Mouse (Mus musculus) liver, embryonic 15.5 days (tissue): ENCODE measurements around the gene Col1a1. TPM values are rescaled to one million over a fixed set of nuclear protein-coding genes. Genes with fewer than 3 reads are reported as not detected.

Experiments
- ATAC-seq: fragments of 200-750 bp; cut with Nextera tagmentation; 2 replicates; pipeline ENCODE4 v1.8.0; 2017; ENCODE audit warnings: moderate number of reproducible peaks, mild to moderate bottlenecking, moderate library complexity; ENCODE audit not compliant: insufficient read depth
- H3K27ac ChIP-seq: fragments of 300-500 bp; sonication (generic); replicated peaks from 2 replicates; pipeline ENCODE4 v1.5.1; 2015; ENCODE audit warnings: mild to moderate bottlenecking, inconsistent platforms
- H3K27me3 ChIP-seq: fragments of 300-500 bp; sonication (generic); 2 replicates; pipeline ENCODE4 v1.6.1; 2015; ENCODE audit warnings: mild to moderate bottlenecking, inconsistent platforms
- H3K36me3 ChIP-seq: fragments of 300-500 bp; sonication (generic); replicated peaks from 2 replicates; pipeline ENCODE4 v1.6.1; 2015; ENCODE audit warnings: moderate library complexity, mild to moderate bottlenecking, inconsistent platforms
- H3K4me1 ChIP-seq: fragments of 300-500 bp; sonication (generic); replicated peaks from 2 replicates; pipeline ENCODE4 v1.6.1; 2015; ENCODE audit warnings: inconsistent platforms
- H3K4me2 ChIP-seq: fragments of 300-500 bp; sonication (generic); 2 replicates; pipeline ENCODE4 v1.6.1; 2015; ENCODE audit warnings: moderate library complexity, mild to moderate bottlenecking, inconsistent platforms
- H3K4me3 ChIP-seq: fragments of 300-500 bp; sonication (generic); replicated peaks from 2 replicates; pipeline ENCODE4 v1.5.1; 2015; ENCODE audit warnings: mild to moderate bottlenecking, inconsistent platforms
- H3K9ac ChIP-seq: fragments of 300-500 bp; sonication (generic); 2 replicates; pipeline ENCODE4 v1.6.1; 2015; ENCODE audit warnings: moderate library complexity, mild to moderate bottlenecking, inconsistent platforms
- H3K9me3 ChIP-seq: fragments of 300-500 bp; sonication (generic); replicated peaks from 2 replicates; pipeline ENCODE4 v1.6.1; 2016; ENCODE audit warnings: inconsistent platforms
- WGBS: fragments of 180-500 bp; shearing (Covaris S2); methylation state at CpG from one replicate; pipeline ENCODE4 v1.1.7; 2015; ENCODE audit warnings: mixed read lengths; ENCODE audit not compliant: insufficient replicate concordance; 5-methylcytosine and 5-hydroxymethylcytosine counted together
- polyA plus RNA-seq: library from polyadenylated mRNA; unstranded; fragments of >200 nt; fragmentation: Nextera tagmentation; extraction: Ambion mirVana; gene quantifications from 2 replicates; pipeline ENCODE4 v1.2.1, GENCODE M21; 2015

Gene Col1a1
- polyA plus RNA-seq: 76.5 and 78.2 TPM in 2 replicates

- Histone ChIP-seq H3K27me3 (peaks cover 97% of the 10 kb centered on the region), H3K9ac (no peak within 1 kb of the TSS), H3K4me2 (peak within 1 kb of the TSS; percentile 58), H3K9me3 (no peaks in the 10 kb centered on the region), H3K36me3 (no peaks in the 10 kb centered on the region), H3K27ac (0 out of 2 replicates have a peak within 1 kb of the TSS, but pooled peaks have one; percentile 3), H3K4me3 (peak within 1 kb of the TSS; percentile 33), H3K4me1 (peaks cover 16% of the 10 kb centered on the region)
- no peak for ATAC-seq
- WGBS: 17% methylated on average over 19 of the region's 19 CpGs
These were observed at the start of gene Col1a1 for GRCm38 (mm10) chr11:94936045-94936444. Col1a1 (plus strand) TSS chr11:94936224.

DNA sequence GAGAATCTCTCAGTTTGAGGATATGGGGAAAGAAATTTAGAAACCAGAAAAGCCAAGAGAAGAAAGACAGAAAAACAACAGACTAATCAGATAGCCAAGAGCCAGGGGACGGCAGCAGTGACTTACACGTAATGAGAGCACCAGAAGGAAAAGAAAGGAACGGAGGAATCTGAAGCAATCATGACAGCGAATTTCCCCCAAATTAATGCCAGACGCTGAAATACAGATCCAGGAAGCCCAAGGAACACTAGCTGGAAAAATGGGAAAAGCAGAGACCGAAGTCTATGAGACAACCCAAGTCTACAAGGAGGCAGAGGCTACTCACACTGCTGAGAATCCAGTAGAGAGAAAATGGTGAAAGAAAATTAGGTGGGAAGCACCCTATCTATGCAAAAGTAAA lies 44.9 kb upstream of the Col1a1 start:
- 66% methylated on average over 6 of the region's 6 CpGs for WGBS
- Histone ChIP-seq H3K4me1 (no peaks in the 10 kb centered on the region), H3K4me3 (no peak overlapping the region), H3K4me2 (no peak overlapping the region), H3K36me3 (no peaks in the 10 kb centered on the region), H3K27me3 (peaks cover 3% of the 10 kb centered on the region), H3K9me3 (no peaks in the 10 kb centered on the region), H3K27ac (no peak overlapping the region), H3K9ac (no peak overlapping the region)
- no peak for ATAC-seq

DNA sequence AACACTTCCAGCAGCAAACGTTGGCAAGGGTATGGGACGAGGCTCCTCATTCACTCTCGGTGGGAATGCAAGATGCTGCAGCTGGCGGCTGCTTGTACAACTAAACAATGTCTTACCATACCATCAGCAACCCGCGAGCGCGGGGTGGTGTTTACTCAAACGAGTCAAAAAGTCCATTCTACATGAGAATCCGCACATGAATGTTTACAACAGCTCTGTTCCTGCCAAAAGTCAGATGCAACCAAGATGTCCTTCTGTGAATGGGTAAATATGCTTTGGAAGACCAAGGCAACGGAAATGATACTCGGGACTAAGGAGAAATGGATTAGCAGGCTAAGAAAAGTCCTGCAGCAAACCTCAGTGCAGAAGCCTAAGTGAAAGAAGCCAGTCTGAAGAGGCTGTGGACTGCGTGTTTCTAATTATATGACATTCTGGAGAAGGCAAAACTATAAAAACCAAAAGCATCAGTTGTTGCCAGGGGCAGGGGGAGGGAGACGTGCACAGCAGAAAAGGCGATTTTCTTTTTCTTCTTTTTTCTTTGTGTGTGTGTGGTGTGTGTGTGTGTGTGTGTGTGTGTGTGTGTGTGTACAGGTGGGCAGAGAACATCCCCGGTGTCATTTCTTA lies 39.2 kb upstream of the Col1a1 start:
- no peaks in the 10 kb centered on the region for H3K4me1 ChIP-seq
- H3K9ac ChIP-seq: no peak overlapping the region
- 70% methylated on average over 16 of the region's 16 CpGs for WGBS
- H3K27me3 ChIP-seq: peaks cover 3% of the 10 kb centered on the region
- H3K4me3 ChIP-seq: no peak overlapping the region
- no peaks in the 10 kb centered on the region for H3K9me3 ChIP-seq
- no peak overlapping the region for H3K27ac ChIP-seq
- H3K4me2 ChIP-seq: no peak overlapping the region
- ATAC-seq: no peak
- H3K36me3 ChIP-seq: no peaks in the 10 kb centered on the region

DNA sequence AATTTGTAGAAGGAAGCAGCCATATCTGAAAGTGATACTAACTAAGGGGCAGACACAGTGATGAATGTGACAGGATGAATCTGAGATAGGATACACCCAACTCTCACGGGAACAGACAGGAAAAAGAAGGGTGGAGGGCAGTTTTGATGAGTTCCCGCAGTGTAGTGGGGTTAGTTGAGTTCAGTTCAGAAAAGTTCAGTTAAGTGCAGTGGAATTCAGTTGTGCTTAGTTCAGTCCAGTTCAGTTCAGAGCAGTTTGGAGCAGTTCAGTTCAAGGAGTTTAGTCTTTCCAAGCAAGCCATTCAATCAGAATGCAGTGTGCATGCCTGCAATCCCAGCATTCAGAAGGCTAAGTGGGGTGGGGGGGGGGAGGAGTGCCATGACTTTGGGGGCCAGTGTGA lies 34.8 kb upstream of the Col1a1 start:
- Histone ChIP-seq H3K27ac (no peak overlapping the region), H3K9me3 (no peaks in the 10 kb centered on the region), H3K4me3 (no peak overlapping the region), H3K36me3 (no peaks in the 10 kb centered on the region), H3K27me3 (no peaks in the 10 kb centered on the region), H3K4me1 (no peaks in the 10 kb centered on the region), H3K4me2 (no peak overlapping the region), H3K9ac (no peak overlapping the region)
- ATAC-seq: no peak
- 29% methylated on average over 2 of the region's 2 CpGs for WGBS

DNA sequence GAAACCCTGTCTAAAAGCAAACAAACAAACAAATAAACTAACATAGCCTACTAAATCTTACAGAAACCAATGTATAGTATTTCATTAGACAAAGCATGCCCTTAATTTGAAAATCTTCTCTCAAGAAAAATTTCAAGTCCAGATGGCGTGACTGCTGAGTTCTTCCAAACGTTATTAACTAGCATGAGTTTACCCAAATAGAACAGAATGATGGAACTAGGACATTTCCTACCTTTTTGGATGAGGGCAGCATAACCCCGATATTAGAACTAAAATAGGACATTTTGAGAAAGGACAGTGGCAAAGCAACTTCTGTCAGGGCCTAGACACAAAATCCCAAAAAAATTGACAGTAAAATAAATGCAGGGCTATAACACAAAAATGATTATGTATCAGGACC lies 31.7 kb upstream of the Col1a1 start:
- Histone ChIP-seq H3K9ac (no peak overlapping the region), H3K27ac (no peak overlapping the region), H3K4me1 (no peaks in the 10 kb centered on the region), H3K36me3 (no peaks in the 10 kb centered on the region), H3K27me3 (no peaks in the 10 kb centered on the region), H3K9me3 (no peaks in the 10 kb centered on the region), H3K4me3 (no peak overlapping the region), H3K4me2 (no peak overlapping the region)
- no peak for ATAC-seq
- 64% methylated on average over 3 of the region's 3 CpGs for WGBS

- ATAC-seq: no peak
- Histone ChIP-seq H3K36me3 (no peaks in the 10 kb centered on the region), H3K4me3 (no peak overlapping the region), H3K4me2 (no peak overlapping the region), H3K9ac (no peak overlapping the region), H3K27ac (no peak overlapping the region), H3K9me3 (no peaks in the 10 kb centered on the region), H3K4me1 (no peaks in the 10 kb centered on the region), H3K27me3 (0 out of 2 replicates have a peak, but pooled peaks cover 3% of the 10 kb centered on the region)
- 70% methylated on average over 5 of the region's 5 CpGs for WGBS
These were observed 25.1 kb upstream of the Col1a1 start for GRCm38 (mm10) chr11:94910971-94911370.

- Histone ChIP-seq H3K27me3 (0 out of 2 replicates have a peak, but pooled peaks cover 3% of the 10 kb centered on the region), H3K9me3 (no peaks in the 10 kb centered on the region), H3K9ac (no peak overlapping the region), H3K4me3 (no peak overlapping the region), H3K27ac (no peak overlapping the region), H3K36me3 (no peaks in the 10 kb centered on the region), H3K4me2 (no peak overlapping the region), H3K4me1 (no peaks in the 10 kb centered on the region)
- no peak for ATAC-seq
- WGBS: 44% methylated on average over 3 of the region's 3 CpGs
These were observed 23.5 kb upstream of the Col1a1 start for GRCm38 (mm10) chr11:94912568-94912967.

DNA sequence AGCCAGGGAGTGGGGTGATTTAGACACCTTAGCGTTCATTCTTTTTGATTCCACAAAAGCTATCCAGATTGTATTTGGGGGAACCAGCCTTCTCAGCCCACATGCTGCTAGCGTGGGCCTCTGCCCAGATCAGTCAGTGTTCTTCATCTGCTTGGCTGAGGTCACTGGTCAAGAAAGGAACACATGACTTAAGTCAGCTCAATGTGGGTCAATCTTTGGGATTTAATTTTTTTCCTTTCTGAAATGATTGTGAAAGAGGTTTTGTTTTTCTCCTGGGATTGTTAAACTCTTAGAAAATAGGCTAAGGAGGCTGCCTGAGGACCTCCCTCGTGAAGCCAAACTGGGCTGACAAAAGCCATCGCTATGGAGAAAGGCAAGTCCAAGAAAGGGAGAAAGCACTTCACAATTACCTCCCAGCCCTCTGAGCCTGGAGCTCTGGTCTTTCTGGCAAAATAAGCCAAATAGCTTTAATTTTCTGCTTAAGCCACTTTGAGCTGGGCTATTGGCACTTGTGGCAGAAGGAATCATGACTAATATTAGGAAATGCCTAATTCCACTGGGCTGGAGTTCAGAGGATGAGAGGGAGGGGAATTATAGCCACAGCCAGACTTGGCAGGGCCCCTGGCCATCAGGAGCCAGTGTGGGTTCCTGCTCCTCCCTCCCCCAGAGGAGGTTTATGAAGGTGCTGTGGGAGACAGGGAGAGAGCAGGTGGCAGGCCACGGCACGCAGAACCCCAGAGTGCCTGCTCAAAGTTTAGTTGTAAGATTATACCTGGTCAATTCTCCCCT lies 22.5 kb upstream of the Col1a1 start:
- Histone ChIP-seq H3K36me3 (no peaks in the 10 kb centered on the region), H3K9ac (no peak overlapping the region), H3K9me3 (no peaks in the 10 kb centered on the region), H3K27me3 (0 out of 2 replicates have a peak, but pooled peaks cover 3% of the 10 kb centered on the region), H3K4me3 (no peak overlapping the region), H3K4me1 (no peaks in the 10 kb centered on the region), H3K4me2 (no peak overlapping the region), H3K27ac (no peak overlapping the region)
- WGBS: 55% methylated on average over 6 of the region's 6 CpGs
- ATAC-seq: no peak

GRCm38 (mm10) chr11:94915675-94916403 lies 20.2 kb upstream of the Col1a1 start:
- Histone ChIP-seq H3K4me2 (no peak overlapping the region), H3K36me3 (no peaks in the 10 kb centered on the region), H3K27me3 (no peaks in the 10 kb centered on the region), H3K4me3 (no peak overlapping the region), H3K9me3 (no peaks in the 10 kb centered on the region), H3K9ac (no peak overlapping the region), H3K27ac (no peak overlapping the region), H3K4me1 (no peaks in the 10 kb centered on the region)
- no peak for ATAC-seq
- 23% methylated on average over 13 of the region's 16 CpGs for WGBS

- ATAC-seq: no peak
- Histone ChIP-seq H3K4me3 (no peak overlapping the region), H3K9ac (no peak overlapping the region), H3K36me3 (no peaks in the 10 kb centered on the region), H3K9me3 (no peaks in the 10 kb centered on the region), H3K4me1 (no peaks in the 10 kb centered on the region), H3K27me3 (no peaks in the 10 kb centered on the region), H3K27ac (no peak overlapping the region), H3K4me2 (no peak overlapping the region)
- WGBS: 23% methylated on average over 4 of the region's 4 CpGs
These were observed 19.5 kb upstream of the Col1a1 start for GRCm38 (mm10) chr11:94916477-94916876.

DNA sequence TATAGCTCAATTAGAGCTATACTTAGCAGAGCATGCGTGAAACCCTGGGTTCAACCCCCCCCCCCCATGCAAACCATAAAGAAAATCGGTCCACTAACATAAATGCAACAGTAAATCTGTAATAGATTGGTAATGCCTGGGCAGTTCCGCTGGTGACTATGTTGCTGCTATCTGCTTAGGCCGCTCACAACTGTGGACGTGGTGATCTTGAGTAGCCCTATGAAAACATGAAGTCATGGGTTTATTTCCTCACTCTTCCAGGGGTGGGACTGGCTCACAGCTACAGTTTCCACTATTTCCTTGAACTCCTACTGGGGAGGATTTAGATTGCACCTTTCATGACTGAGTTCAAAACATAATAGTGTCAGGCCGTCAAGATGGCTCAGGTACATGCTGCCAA lies 18.3 kb upstream of the Col1a1 start:
- WGBS: 65% methylated on average over 6 of the region's 6 CpGs
- Histone ChIP-seq H3K4me3 (no peak overlapping the region), H3K9ac (no peak overlapping the region), H3K36me3 (no peaks in the 10 kb centered on the region), H3K27me3 (no peaks in the 10 kb centered on the region), H3K9me3 (no peaks in the 10 kb centered on the region), H3K4me2 (no peak overlapping the region), H3K4me1 (no peaks in the 10 kb centered on the region), H3K27ac (no peak overlapping the region)
- no peak for ATAC-seq
